8 mouse cellular contexts compared by ENCODE assay signal in the genomic region with DNA sequence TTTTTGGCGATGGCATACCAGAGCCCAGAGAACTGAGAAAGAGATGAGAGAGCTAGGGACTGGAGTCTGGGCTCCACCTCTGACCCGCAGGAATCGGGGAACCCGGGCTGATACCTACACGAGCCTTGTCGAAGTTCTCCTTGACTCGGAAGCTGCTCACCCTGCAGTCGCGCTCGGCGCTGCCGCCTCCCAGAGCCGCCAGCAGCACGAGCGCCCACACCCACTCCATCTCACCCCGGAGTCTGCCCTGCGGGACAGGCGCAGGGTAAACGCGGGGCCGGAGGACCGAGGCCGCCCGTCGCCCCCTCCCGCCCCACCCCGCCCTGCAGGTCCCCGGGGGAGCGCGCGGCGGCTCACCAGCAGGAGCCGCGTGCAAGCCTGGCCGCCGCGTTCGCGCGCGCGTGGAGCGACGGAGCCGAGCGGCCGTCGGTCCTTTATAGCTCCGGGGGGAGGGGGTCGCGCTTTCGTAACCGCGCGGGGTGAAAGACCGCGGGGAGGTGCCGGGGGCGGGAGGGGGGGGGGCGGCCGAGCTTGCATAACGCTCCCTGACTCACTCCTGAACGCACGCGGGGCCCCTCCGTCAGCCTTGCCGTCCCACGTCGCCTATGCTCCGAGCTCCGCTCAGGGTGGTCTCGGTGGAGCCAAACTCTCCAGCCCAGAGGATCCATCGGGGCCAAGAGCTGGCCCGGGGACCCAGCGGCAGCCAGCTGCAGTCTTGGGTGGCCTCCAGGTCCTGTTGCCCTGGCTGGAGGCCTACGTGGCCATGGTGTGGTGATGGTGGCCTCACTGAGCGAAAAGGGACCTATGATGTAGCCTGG. TPM values are rescaled to one million over a fixed set of nuclear protein-coding genes. Genes with fewer than 3 reads are reported as not detected.
A peak's percentile ranks its signal among the peaks of the same experiment; 100 is the strongest.
DNase-seq lines count a peak whose midpoint lies in the region; ATAC-seq and TF ChIP-seq lines count a peak whose summit lies in the region.

No protein-coding gene starts in this region.

- TF ChIP-seq POLR2A in cerebellum, adult 2 months (IDR thresholded peaks at IDR 0.05; ENCODE audit: borderline replicate concordance, insufficient read depth, low read length), result no peak

- peaks cover 3% of the 10 kb centered on the region; the same call in 1 of the 2 replicates for H3K27me3 ChIP-seq in cerebellum, adult 2 months (ENCODE audit: control insufficient read depth, insufficient read depth, low read length)
- H3K27me3 ChIP-seq in hindbrain, postnatal 0 days (ENCODE audit: insufficient read depth, low read length), result 0 out of 2 replicates have a peak, but pooled peaks cover 3% of the 10 kb centered on the region

- peak overlapping the region; percentile 84 for H3K4me2 ChIP-seq in hindbrain, postnatal 0 days (ENCODE audit: low read depth, low read length)

- H3K27ac ChIP-seq in cerebellum, adult 2 months (ENCODE audit: insufficient read depth, low read length), result no peak overlapping the region
- no peak overlapping the region for H3K27ac ChIP-seq in hindbrain, postnatal 0 days

- TF ChIP-seq CTCF in cerebellum, adult 2 months (IDR thresholded peaks at IDR 0.05; ENCODE audit: borderline replicate concordance, insufficient read depth, low read depth, low read length), result no peak
- TF ChIP-seq CTCF in hindbrain, postnatal 0 days (IDR thresholded peaks at IDR 0.05; ENCODE audit: low read depth), result no peak

- no peaks in the 10 kb centered on the region for H3K9me3 ChIP-seq in hindbrain, postnatal 0 days (ENCODE audit: low read length)

- DNase-seq in cerebellum, postnatal 10 days, result peak; percentile 48 to 57
- DNase-seq in cerebellum, adult 2 months, result no peak
- DNase-seq in gastrocnemius, postnatal 25 days, result peak; percentile 47
- DNase-seq in hindbrain, postnatal 0 days (ENCODE audit: low spot score), result peak; percentile 30
- peak; percentile 27 to 34 for DNase-seq in lung, adult 18-20 months
- peak; percentile 9 for DNase-seq in ovary, postnatal 14 days (ENCODE audit: low spot score)
- no peak for DNase-seq in spleen, adult 12 weeks (ENCODE audit: low spot score)

- no peaks in the 10 kb centered on the region; the same call in 1 of the 2 replicates for H3K4me1 ChIP-seq in cerebellum, adult 2 months (ENCODE audit: control insufficient read depth, insufficient read depth, low read length)
- no peaks in the 10 kb centered on the region for H3K4me1 ChIP-seq in hindbrain, postnatal 0 days (ENCODE audit: insufficient read depth, low read length)

- H3K4me3 ChIP-seq in cerebellum, adult 2 months (replicated peaks; ENCODE audit: insufficient read depth, low read depth, low read length), result no peak overlapping the region
- peak overlapping the region; percentile 59 for H3K4me3 ChIP-seq in hindbrain, postnatal 0 days (ENCODE audit: low read length)

- H3K9ac ChIP-seq in hindbrain, postnatal 0 days (replicated peaks; ENCODE audit: low read length), result peak overlapping the region; percentile 46

- no peaks in the 10 kb centered on the region for H3K36me3 ChIP-seq in hindbrain, postnatal 0 days (ENCODE audit: insufficient read depth, low read length)

- WGBS in cerebellum, adult 2 months, result under 1% methylated on average over 66 of the region's 77 CpGs
- WGBS in hindbrain, postnatal 0 days, result 1% methylated on average over 55 of the region's 77 CpGs

- 0 out of 2 replicates have a peak, but pooled peaks have one; percentile 8 for ATAC-seq in common myeloid progenitor, adult 5-6 weeks (replicated peaks; ENCODE audit: low read depth, poor library complexity, severe bottlenecking)
- ATAC-seq in hindbrain, postnatal 0 days, result peak; percentile 77

RNA-seq across cellular contexts. Expression of a gene that starts 0.5 kb away (rescaled TPM):
- polyA plus RNA-seq in cerebellum, adult 2 months (2012; rRNA removed), result 7.9 and 10.9 TPM in 2 replicates
- total RNA-seq in common myeloid progenitor, adult 5-6 weeks (2017), result not detected in 2 replicates
- total RNA-seq in gastrocnemius, postnatal 25 days (2021), result 1 to 10 TPM; 1.1 to 8.8 TPM
- 2.0 and 5.1 TPM in 2 replicates for total RNA-seq in hindbrain, postnatal 0 days (2014; rRNA removed)
- 20.3 and 21.3 TPM in 2 replicates for polyA plus RNA-seq in hindbrain, postnatal 0 days (2015; fragmentation: Nextera tagmentation; extraction: Ambion mirVana)

RNA-seq across cellular contexts. Expression of a gene that starts 8.0 kb away (rescaled TPM):
- 0.07 and 0.24 TPM in 2 replicates for polyA plus RNA-seq in cerebellum, adult 2 months (2012; rRNA removed)
- total RNA-seq in common myeloid progenitor, adult 5-6 weeks (2017), result not detected in 2 replicates
- total RNA-seq in gastrocnemius, postnatal 25 days (2021), result not detected
- total RNA-seq in hindbrain, postnatal 0 days (2014; rRNA removed), result not detected in 2 replicates
- 0.46 and 0.48 TPM in 2 replicates for polyA plus RNA-seq in hindbrain, postnatal 0 days (2015; fragmentation: Nextera tagmentation; extraction: Ambion mirVana)

RNA-seq across cellular contexts. Expression of a gene that starts 27.7 kb away (rescaled TPM):
- not detected in 2 replicates for polyA plus RNA-seq in cerebellum, adult 2 months (2012; rRNA removed)
- 0.23 and 1.2 TPM in 2 replicates for total RNA-seq in common myeloid progenitor, adult 5-6 weeks (2017)
- under 1 TPM in 1 of 2 experiments, not detected in 1; 0.51 TPM for total RNA-seq in gastrocnemius, postnatal 25 days (2021)
- total RNA-seq in hindbrain, postnatal 0 days (2014; rRNA removed), result 0.11 TPM in 1 of 2 replicates, not detected in the other
- polyA plus RNA-seq in hindbrain, postnatal 0 days (2015; fragmentation: Nextera tagmentation; extraction: Ambion mirVana), result 0.24 and 0.29 TPM in 2 replicates

Comparison
In these comparisons a context has a peak if more than half of its experiments do, and no peak if none do; other contexts are left out.
1. DNase-seq: peak in cerebellum, postnatal 10 days (2 of 2), gastrocnemius, postnatal 25 days (single experiment), hindbrain, postnatal 0 days (single experiment), lung, adult 18-20 months (2 of 2) and ovary, postnatal 14 days (single experiment); none in cerebellum, adult 2 months (0 of 2) and spleen, adult 12 weeks (single experiment).